Mouse (Mus musculus): ENCODE data around the gene Asl. TPM values are rescaled to one million over a fixed set of nuclear protein-coding genes. Genes with fewer than 3 reads are reported as not detected.

Asl gene
- total RNA-seq (2014; fragmentation: Nextera tagmentation), result 13.7 and 19.9 TPM in 2 replicates
- total RNA-seq (2017), result 14.0 and 18.3 TPM in 2 replicates

DNA sequence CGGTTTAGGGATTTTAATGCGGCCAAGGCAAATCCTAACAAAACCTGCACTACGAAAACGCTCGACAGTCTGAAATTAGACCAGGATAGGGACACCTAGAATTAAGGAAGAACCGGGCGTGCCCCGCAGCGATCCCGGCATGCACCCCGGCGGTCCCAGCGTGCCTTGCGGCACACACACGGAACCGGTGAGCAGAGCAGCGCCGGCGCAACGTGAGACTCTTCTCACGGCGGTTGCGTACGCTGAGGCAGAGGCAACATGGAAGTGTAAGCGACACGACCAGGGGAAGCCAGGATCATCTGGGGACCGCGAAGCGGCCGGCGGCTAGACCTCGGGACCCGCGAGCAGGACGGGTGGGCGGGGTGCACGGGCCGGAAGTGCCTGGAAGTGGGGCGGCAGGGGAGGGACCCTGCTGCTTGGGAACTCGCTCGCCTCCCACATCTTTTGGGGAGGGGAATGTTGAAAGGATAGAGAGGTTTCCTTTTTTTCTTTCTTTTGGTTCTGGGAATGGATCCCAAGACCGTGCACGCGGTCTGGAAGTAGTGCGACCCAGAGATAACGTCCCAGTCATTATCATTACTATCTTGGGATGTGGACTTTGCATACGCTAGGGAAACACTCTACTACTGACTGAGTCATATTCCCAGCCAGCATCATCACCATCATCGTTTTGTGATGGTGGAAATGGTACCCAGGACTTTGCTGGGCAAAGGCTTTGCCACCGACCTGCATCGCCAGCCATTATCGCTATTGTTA lies at the start of gene Asl, which contains the start of gene Crcp:
Gene Asl (minus strand): TSS at position 106 of the 756 bp plus-strand sequence.
Gene Crcp (plus strand): TSS at position 149 of the 756 bp plus-strand sequence.
- peak; percentile 75 for ATAC-seq (replicated peaks; ENCODE audit: low FRiP score, low TSS enrichment, poor library complexity, severe bottlenecking)

DNA sequence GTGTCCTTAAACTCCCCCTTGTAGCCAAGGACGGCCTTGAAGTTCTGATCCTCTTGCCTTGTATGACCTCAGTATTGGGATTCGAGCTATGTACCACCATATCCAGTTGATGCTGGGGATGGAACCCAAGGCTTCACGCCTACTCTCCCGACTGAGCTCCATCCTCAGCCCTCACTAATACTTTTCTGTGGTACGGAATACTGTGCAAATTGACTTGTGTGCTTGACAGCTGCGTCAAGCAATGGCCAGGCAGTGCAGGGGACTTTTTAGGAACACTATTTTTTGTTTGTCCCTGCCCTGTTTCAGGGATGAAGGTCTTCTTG lies 49.7 kb upstream of the Asl start:
- peak; percentile 6; the same call in 1 of the 2 replicates for ATAC-seq (replicated peaks; ENCODE audit: low FRiP score, low TSS enrichment, poor library complexity, severe bottlenecking)

DNA sequence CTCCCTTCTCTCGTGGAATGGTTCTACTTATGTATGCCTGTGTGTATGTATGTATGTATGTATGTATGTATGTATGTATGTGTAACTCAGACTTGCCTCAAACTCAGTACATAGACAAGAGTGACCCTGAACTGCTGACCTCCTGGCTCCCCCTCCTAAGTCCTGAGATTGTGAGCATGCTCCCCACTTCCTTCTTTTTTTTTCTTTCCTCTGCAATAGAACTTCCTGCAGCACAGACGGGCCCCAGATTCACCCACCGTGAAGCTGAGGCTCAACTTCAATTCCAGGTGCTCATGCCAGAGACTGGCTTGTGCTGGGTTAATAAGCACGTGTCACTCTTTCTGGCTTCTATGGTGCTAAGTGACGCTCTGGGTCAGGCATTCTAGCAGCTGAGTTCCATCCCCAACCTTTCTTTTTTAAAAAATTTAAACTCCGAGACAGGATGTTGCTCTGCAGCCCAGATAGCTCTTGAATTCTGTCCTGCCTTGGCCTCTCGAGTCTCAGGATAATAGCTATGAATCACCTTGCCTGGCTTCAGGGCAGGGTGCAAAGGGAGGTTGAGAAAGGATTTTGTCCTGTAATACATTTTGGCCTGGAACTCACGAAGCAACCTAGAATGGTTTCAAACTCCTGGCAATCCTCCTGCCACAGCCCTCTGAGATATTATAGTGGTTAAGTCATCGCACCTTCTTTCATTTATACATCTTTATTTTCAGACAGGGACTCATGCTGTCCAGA lies 49.2 kb upstream of the Asl start:
- ATAC-seq (replicated peaks; ENCODE audit: low FRiP score, low TSS enrichment, poor library complexity, severe bottlenecking), result no peak

DNA sequence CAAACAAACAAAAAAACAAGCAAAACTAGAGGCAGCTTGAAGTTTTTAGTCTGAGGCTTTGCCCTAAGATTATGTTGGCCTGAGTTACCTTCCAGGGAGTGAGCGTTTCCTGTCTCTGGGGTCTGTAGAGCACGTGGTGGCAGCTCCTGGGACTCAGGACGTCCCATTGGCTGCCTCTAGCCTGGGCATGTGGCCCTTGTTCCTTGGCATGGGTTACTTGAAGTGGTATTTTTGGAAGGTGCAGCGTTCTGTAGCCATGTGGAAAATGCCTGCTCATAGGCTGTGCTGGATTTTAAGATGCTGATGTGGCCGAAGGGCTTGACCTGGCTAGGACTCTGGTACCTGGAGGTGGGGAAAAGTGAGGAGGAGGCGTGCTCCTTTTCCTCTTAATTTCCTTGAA lies 47.3 kb upstream of the Asl start:
- no peak for ATAC-seq (replicated peaks; ENCODE audit: low FRiP score, low TSS enrichment, poor library complexity, severe bottlenecking)

DNA sequence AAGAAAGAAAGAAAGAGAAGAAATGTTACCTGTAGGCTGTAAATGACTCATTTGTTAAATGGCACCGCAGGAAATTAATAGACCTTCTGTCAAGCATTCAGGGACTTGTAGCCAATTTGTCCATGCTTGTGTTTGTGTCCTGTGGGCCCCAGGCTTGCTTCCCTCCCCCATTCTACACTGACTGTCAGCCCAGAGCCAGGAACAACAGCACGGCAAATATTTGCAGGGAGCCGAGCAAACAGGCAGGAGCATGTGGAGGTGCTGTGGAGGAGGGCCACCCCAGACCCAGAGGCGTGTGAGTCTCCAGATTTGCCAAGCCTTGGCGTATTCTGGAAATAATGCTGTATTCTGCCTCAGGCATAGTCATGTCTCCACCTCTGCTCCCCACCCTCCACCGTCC lies 45.4 kb upstream of the Asl start:
- no peak for ATAC-seq (replicated peaks; ENCODE audit: low FRiP score, low TSS enrichment, poor library complexity, severe bottlenecking)

DNA sequence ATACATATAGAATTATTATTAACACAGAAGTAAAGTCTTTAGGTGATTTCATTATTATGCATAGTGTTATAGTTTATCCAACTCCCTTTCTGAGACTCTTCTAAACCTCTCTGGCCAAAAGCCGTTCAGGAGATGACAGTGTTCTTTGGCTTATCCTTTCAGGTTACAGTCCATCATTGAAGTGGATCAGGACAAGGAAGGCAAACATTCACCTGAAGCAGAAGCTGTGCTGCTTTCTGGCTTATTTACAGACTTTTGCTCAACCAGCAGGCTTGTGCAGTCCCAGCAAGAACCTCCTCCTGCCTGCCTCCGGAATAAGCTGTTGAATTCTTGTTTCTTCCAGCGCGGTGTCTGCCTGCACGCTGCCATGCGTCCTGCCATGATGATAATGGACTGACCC lies 44.0 kb upstream of the Asl start, which contains the start of gene Tpst1:
Gene Tpst1 (plus strand): TSS at position 301 of the 400 bp plus-strand sequence.
- no peak for ATAC-seq (replicated peaks; ENCODE audit: low FRiP score, low TSS enrichment, poor library complexity, severe bottlenecking)

DNA sequence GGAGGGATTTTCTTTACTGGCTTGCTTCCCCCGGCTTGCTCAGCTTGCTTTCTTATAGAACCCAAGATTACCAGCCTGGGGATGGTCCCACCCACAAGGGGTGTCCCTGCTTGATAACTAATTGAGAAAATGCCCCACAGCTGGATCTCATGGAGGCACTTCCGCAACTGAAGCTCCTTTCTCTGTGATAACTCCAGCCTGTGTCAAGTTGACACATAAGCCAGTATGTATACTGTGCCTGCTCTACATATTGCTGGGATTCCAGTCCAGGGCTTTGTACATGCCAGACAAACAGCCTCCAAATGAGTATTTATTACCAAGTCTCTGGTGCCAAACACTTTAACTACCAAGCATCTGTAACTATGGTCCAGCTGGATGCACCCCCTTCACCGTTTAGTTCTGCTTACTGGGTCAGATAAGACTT lies 38.8 kb upstream of the Asl start:
- ATAC-seq (replicated peaks; ENCODE audit: low FRiP score, low TSS enrichment, poor library complexity, severe bottlenecking), result peak; percentile 62

DNA sequence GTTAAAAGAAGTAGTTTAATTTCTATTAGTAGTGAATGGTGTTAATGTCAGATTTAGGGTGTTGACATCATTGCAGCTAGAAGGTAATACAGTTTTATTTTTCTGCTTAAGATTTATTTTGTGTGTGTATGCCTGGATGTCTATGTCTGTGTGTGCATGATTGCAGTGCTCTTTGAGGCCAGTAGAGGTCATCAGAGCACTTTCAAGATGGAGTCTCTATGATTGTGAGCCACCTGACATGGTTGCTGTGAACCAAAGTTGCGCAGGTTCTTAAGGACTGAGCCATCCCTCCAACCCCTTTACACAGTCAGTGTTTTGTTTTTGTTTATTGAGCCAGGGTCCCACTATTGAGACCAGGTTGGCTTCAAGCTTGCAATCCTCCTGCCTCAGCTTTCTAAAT lies 36.5 kb upstream of the Asl start:
- peak; percentile 50; the same call in 1 of the 2 replicates for ATAC-seq (replicated peaks; ENCODE audit: low FRiP score, low TSS enrichment, poor library complexity, severe bottlenecking)

DNA sequence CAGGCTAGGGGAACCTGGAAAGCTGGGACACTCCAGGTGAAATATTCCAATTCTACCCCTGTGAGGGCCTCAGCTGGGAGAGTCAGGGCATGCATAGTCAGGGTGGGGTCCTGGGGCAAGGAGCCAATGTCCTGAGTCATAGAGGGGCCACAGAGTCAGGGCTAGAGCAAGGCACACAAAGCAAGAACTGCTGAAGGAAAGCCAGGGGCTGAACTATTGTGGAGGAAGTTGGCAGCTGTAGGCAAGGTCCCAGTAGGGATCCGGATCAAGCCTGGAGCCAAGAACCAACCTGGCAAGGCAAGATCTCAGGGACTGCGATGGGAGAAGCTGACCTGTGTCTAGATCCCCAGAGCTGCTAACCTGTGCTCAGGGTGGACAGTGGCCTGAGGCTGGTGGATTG lies 34.7 kb upstream of the Asl start:
- no peak for ATAC-seq (replicated peaks; ENCODE audit: low FRiP score, low TSS enrichment, poor library complexity, severe bottlenecking)

DNA sequence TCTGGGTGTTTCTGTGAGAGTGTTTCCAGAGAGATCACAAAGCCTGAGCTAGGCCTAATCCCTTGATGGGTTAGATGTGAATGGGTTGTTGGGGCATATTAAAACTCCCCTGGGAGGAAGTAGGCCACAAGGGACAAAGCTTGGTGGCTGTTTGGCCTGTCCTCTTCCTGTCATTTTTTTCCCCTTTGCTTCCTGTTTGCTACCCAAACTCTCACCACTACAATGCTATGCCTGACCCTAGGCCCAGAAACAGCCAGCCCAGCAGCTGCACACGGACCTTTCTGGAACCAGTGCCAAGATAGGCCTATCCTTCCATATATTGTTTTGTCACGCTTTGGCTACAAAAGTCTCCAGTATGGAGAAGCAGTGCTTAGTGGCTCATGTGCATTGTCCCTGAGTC lies 33.0 kb upstream of the Asl start:
- no peak for ATAC-seq (replicated peaks; ENCODE audit: low FRiP score, low TSS enrichment, poor library complexity, severe bottlenecking)

DNA sequence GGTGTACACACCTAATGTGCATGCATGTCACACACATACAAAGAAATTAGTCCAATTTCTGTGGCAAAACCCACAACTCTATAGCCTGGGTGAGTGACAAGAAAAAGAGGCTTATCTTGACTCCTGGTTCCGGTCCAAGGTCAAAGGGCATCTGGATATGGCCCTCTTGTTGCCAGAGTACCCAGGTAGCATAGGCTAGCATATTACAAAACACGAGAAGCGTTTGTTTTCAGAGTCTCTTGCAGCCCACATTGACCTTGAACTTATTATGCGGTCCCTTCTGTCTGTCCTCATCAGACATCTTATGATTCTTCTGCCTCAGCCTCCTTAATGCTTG lies 31.2 kb upstream of the Asl start:
- ATAC-seq (replicated peaks; ENCODE audit: low FRiP score, low TSS enrichment, poor library complexity, severe bottlenecking), result no peak

DNA sequence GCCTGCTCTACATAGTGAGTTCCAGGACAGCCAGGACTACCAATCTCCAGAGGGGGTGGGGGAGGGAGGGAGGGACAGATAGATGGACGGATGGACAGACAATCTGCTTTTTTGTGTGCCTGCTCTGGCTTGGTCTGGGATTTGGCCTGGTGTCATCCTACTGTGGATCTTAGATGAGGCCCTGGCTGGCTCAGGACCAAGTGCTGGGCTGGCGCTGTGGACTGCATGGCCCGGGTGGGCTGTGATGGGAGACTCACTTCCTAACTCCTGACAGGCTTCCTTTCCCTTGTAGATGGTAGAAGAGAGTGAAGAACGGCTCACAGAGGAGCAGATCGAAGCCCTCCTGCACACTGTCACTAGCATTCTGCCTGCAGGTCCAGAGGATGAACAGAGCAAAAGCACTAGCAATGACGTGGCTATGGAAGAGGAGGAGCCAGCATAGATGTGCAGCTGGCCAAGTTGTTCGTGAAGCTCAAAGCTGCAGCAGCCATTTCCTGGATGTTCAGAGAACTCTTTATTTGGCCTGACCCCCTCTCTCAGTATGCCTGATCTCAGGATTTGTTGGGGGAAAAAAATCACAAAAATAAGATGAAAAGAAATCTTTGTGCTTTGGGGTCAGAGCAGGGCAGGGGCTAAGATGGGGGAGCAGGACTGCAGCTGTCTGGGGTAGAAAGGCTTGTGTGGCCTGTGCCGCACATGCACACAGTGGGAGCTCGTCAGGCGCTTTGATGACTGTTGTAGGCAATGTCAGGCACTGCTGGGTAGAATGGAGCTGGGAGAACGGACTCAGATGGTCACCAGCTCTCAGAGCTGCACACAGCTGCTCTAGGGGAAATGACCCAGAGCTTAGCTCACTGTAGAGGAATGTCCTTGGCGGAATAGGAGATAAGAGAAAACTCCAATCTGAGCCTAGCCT lies 30.6 kb upstream of the Asl start:
- no peak for ATAC-seq (replicated peaks; ENCODE audit: low FRiP score, low TSS enrichment, poor library complexity, severe bottlenecking)

DNA sequence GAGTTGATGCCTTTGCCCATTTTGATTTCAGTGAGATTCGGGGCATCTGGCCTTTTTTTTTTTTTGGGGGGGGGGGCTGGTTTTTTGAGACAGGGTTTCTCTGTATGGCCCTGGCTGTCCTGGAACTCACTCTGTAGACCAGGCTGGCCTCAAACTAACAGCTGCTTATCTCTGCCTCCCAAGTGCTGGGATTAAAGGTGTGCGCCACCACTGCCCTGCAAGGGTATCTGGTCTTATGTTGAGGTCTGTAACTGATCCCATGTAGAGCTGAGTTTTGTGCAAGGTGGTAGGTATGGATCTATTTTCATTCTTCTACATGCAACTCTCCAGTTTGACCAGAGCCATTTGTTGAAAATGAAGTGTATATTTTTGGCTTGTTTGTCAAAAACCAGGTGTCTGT lies 27.3 kb upstream of the Asl start:
- ATAC-seq (replicated peaks; ENCODE audit: low FRiP score, low TSS enrichment, poor library complexity, severe bottlenecking), result no peak

DNA sequence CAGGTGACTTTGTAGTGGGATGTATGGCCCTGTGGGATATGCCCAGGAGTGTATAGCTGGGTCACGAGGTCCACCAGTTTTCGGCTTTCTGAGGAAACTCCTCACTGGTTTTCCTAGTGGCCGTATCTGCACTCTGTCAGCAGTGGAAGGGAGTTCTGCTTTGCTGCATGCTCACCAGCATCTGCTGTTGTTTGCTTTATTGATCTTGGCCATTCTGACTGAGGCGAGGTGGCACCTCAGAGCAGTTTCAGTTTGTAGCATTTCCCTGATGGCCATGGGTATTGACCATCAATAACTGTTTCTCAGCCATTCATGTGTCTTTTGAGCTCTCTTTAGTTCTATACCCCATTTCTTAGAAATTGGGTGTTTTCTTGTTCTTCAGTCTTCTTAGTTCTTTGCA lies 26.6 kb upstream of the Asl start:
- ATAC-seq (replicated peaks; ENCODE audit: low FRiP score, low TSS enrichment, poor library complexity, severe bottlenecking), result no peak

DNA sequence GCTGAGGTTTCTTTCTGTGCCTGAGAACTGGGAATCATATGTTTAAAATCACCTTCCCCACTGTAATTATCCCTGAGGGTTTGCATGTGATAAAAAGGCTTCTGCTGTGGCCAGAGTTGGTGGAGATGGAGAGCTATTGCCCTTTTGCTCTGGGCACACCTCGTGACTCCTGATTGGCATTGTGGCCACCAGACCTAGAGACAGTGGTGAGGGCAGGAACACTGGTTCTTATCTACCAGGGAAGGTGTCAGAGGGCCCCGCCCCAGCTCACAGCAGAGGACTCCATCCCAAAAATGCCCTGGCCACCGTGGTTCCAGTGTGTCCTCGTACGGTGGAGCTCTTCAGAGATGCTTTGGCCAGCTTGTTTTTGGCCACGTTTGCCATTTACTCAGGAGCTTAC lies 23.9 kb upstream of the Asl start:
- ATAC-seq (replicated peaks; ENCODE audit: low FRiP score, low TSS enrichment, poor library complexity, severe bottlenecking), result peak; percentile 66

DNA sequence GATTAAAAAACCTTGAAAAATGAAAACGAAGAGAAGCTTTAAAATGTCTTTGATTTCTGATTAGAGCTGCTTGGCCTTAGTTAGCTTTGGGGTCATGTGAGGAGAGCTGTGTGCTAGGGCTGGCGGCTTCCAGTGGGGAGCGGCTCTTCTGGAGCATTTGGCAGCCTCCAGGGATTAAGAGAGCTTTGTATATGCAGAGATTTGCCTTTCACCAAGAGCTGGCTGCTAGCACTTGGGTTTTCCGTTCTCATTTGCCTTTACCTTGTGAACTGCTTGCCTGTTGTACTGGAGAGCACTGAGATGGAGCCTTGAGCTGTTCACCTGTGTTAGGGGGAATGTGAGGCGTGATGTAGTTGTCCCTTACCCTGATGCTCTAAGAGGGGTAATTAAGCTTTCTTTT lies 23.5 kb upstream of the Asl start:
- no peak for ATAC-seq (replicated peaks; ENCODE audit: low FRiP score, low TSS enrichment, poor library complexity, severe bottlenecking)

DNA sequence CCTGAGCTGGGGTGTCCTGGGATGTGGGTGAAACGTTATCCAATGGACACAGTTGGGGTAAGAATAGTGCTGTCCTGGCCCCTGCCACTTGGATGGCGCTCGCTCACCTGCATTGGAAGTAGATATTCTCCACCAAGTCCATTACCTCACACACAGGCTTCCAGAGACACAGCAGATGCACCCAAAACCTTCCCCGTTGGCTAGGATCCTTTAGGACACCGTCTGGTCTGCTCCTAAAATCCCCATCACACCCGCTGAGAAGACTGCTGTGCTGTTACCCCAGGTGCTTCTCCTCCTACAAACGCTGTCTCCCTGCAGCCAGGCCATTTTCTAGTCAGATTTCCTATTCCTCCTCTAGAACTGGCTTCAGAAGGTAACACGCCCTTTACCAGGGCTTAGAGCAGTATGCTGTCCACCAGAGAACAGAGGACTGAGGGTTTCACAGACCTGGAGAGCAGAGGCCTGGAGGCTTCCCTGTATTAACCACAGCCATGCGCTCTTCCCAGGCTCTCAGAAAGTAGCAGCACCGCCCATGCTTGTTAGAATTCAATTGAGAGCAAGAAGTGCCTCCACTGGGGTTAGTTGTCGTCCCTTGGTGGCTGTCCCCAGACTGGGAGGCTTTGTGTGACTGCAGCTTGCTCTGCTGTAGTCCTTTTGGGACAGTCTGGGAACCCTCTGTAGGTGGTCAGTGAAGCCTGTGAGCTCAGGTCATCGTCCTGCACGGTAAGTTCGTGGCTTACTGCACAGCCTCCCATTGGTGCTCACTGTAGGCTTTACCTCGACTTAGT lies 22.2 kb upstream of the Asl start:
- no peak for ATAC-seq (replicated peaks; ENCODE audit: low FRiP score, low TSS enrichment, poor library complexity, severe bottlenecking)

DNA sequence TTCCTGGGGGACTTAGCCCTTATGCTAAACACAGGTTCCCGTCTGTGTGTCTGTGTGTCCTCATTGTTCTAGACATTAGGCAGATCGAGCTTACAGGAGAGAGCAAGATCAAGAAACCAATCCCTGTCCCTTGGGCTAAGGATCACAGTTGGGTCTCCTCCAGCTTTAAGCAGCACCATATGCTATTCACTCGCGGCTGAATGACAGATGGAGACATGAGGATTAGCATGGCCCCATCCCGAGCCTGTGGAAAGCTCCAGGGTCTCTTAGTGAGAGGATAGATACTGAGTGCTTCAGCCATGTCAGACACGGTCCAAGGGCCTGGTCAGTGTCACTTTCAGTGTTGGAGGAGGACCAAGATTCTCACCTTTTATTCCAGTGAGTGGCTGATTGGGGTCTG lies 21.4 kb upstream of the Asl start:
- no peak for ATAC-seq (replicated peaks; ENCODE audit: low FRiP score, low TSS enrichment, poor library complexity, severe bottlenecking)

DNA sequence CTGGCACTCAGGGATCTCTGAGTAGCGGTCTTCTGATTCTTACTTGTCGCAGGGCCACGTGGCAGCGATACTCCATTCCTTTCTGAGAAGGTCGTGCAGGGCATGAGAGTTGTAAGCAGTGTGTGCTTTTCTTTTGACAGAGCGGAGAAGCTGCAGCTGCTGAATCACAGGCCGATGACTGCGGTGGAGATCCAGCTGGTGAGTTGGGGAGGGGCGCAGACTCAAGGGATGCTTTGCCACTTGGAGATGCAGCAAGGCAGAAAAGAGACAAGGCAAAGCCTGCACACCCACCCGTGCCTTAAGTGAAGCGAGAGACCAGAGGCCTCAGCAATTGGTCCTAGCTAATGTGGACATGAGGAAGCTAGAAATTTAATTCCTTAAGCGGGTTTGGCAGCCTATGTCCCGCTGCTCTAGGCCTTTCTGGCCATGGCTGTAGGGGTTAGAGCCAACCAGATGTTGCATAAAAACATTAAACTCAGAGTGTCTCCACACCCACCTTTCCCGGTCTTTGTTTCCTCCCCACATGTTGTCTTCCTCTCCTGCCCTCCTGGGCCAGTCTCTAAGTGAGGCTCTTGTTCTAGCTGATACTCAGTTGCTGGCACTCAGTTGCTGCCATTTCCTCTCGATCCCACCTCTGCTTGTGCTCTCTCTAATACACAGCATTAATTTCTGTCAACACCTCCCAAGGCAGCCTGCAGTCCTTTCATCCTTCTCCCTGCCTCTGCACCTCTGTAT lies 19.9 kb upstream of the Asl start:
- ATAC-seq (replicated peaks; ENCODE audit: low FRiP score, low TSS enrichment, poor library complexity, severe bottlenecking), result no peak
